Mouse (Mus musculus) lung, postnatal 10 days (tissue): ENCODE data around the gene Sco1.
"Not testable (repeated sequence)": the region's sequence is repeated elsewhere in the genome, so short reads cannot be mapped to it uniquely, and the experiment has no call there.

Source experiments
- DNase-seq: peaks from one replicate; pipeline ENCODE4 v3.0.0; 2021

Gene Sco1

GRCm38 (mm10) chr11:67086467-67087164 lies 34.1 kb downstream of the Sco1 start:
- no peak for DNase-seq

GRCm38 (mm10) chr11:67087225-67087624 lies 34.8 kb downstream of the Sco1 start:
- no peak for DNase-seq

- DNase-seq: not testable (repeated sequence)
These were observed 39.9 kb downstream of the Sco1 start for GRCm38 (mm10) chr11:67092354-67092753.

- no peak for DNase-seq
These were observed 40.7 kb downstream of the Sco1 start for GRCm38 (mm10) chr11:67093201-67093600.

- DNase-seq: no peak
These were observed 41.2 kb downstream of the Sco1 start for GRCm38 (mm10) chr11:67093652-67094051.

- DNase-seq: no peak
These were observed 42.0 kb downstream of the Sco1 start for GRCm38 (mm10) chr11:67094470-67094869.

- DNase-seq: no peak
These were observed 45.2 kb downstream of the Sco1 start for GRCm38 (mm10) chr11:67097709-67098108.

GRCm38 (mm10) chr11:67098427-67098826 lies 46.0 kb downstream of the Sco1 start:
- DNase-seq: no peak

GRCm38 (mm10) chr11:67099241-67099640 lies 46.8 kb downstream of the Sco1 start:
- no peak for DNase-seq

GRCm38 (mm10) chr11:67100169-67100568 lies 47.7 kb downstream of the Sco1 start:
- DNase-seq: peak; percentile 63

- DNase-seq: peak; percentile 72
These were observed 49.2 kb downstream of the Sco1 start for GRCm38 (mm10) chr11:67101713-67102112.

- DNase-seq: no peak
These were observed 50.8 kb downstream of the Sco1 start for GRCm38 (mm10) chr11:67103256-67103655.

- no peak for DNase-seq
These were observed 51.8 kb downstream of the Sco1 start for GRCm38 (mm10) chr11:67104242-67104641.

- no peak for DNase-seq
These were observed 52.2 kb downstream of the Sco1 start for GRCm38 (mm10) chr11:67104714-67105113.

- DNase-seq: no peak
These were observed 53.2 kb downstream of the Sco1 start for GRCm38 (mm10) chr11:67105689-67106088.

- no peak for DNase-seq
These were observed 54.5 kb downstream of the Sco1 start for GRCm38 (mm10) chr11:67106973-67107372.

GRCm38 (mm10) chr11:67110168-67110948 lies 57.9 kb downstream of the Sco1 start:
- peak; percentile 68 for DNase-seq

- peak; percentile 82 for DNase-seq
These were observed 59.8 kb downstream of the Sco1 start for GRCm38 (mm10) chr11:67112019-67112850.

GRCm38 (mm10) chr11:67112851-67113202 lies 60.4 kb downstream of the Sco1 start:
- peak; percentile 68 for DNase-seq

GRCm38 (mm10) chr11:67113381-67113780 lies 60.9 kb downstream of the Sco1 start:
- no peak for DNase-seq

- no peak for DNase-seq
These were observed 61.8 kb downstream of the Sco1 start for GRCm38 (mm10) chr11:67114261-67114660.

- no peak for DNase-seq
These were observed 62.4 kb downstream of the Sco1 start for GRCm38 (mm10) chr11:67114901-67115300.
